Mouse (Mus musculus): ENCODE measurements around the gene Thsd4. TPM values are rescaled to one million over a fixed set of nuclear protein-coding genes. Genes with fewer than 3 reads are reported as not detected.

Gene Thsd4
- polyA plus RNA-seq (2015; fragmentation: Nextera tagmentation; extraction: Ambion mirVana) = 4.5 and 6.4 TPM in 2 replicates

DNA sequence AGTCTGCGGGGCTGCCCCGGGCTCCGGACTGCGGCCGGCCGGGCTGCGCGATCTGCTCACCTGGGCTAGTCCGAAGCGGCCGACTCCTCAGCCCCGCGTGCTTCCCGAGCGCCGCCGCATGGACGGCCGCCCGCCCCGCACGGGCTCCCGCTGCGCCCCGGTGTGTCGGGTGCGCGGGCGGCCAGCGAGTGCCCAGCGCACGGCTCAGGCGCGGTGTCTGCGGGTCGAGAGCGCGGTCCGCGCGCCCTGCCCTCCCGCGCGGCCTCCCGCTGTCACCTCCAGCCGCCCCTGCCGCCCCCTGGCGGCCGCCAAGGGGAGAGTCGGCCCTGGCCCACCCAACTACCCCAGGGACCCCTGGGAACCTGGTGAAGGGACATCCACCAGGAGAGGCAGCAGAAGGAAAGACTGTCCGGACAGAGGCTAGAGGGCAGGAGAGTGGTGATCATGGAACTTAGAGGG is at the start of gene Thsd4:
TSS of gene Thsd4 (minus strand) at position 241 of the 459 bp plus-strand sequence.
- H3K9ac ChIP-seq (ENCODE audit: low read depth, low read length) = peak within 1 kb of the TSS; percentile 69
- WGBS = under 1% methylated on average over 31 of the region's 51 CpGs
- no peak within 1 kb of the TSS for H3K27ac ChIP-seq (ENCODE audit: low read depth, low read length)
- 0 out of 2 replicates have a peak, but pooled peaks have one; percentile 31 for ATAC-seq
- H3K36me3 ChIP-seq (ENCODE audit: control insufficient read depth, insufficient read depth, low read length) = no peaks in the 10 kb centered on the region
- peaks cover 15% of the 10 kb centered on the region for H3K27me3 ChIP-seq (replicated peaks; ENCODE audit: control insufficient read depth, insufficient read depth, low read length)
- H3K4me1 ChIP-seq (ENCODE audit: control insufficient read depth, insufficient read depth, low read depth, low read length) = peaks cover 23% of the 10 kb centered on the region
- H3K4me2 ChIP-seq (ENCODE audit: low read length) = peak within 1 kb of the TSS; percentile 83
- H3K9me3 ChIP-seq (ENCODE audit: control insufficient read depth, low read length) = no peaks in the 10 kb centered on the region
- H3K4me3 ChIP-seq (ENCODE audit: low read length) = peak within 1 kb of the TSS; percentile 53

DNA sequence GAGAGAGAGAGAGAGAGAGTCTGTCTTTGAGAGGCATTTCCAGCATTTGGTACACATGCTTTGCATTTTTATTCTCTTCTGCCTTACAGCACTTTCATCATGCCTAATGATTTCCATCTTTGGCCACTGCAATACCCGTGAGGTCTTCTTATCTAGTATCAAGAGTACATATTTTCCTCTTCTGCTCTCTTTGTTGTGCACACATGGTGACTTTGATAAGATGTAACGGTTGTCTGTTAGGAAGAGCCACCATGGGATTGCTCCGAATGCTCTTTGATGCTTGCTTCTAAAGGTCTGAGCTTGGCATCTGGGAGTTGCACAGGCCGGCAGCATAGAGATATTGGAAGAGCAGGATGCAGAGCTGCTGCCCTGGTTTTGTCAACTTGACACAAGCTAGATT is 49.2 kb upstream of the Thsd4 start:
- H3K27ac ChIP-seq (ENCODE audit: low read depth, low read length) = no peak overlapping the region
- no peak overlapping the region for H3K4me3 ChIP-seq (ENCODE audit: low read length)
- no peaks in the 10 kb centered on the region for H3K4me1 ChIP-seq (ENCODE audit: control insufficient read depth, insufficient read depth, low read depth, low read length)
- WGBS = 81% methylated on average over 4 of the region's 4 CpGs
- ATAC-seq = no peak
- no peak overlapping the region for H3K4me2 ChIP-seq (ENCODE audit: low read length)
- H3K27me3 ChIP-seq (replicated peaks; ENCODE audit: control insufficient read depth, insufficient read depth, low read length) = no peaks in the 10 kb centered on the region
- H3K9ac ChIP-seq (ENCODE audit: low read depth, low read length) = no peak overlapping the region
- H3K9me3 ChIP-seq (ENCODE audit: control insufficient read depth, low read length) = no peaks in the 10 kb centered on the region
- H3K36me3 ChIP-seq (ENCODE audit: control insufficient read depth, insufficient read depth, low read length) = no peaks in the 10 kb centered on the region

GRCm38 (mm10) chr9:60569366-60569765 is 47.5 kb upstream of the Thsd4 start:
- H3K4me3 ChIP-seq (ENCODE audit: low read length) = no peak overlapping the region
- H3K9ac ChIP-seq (ENCODE audit: low read depth, low read length) = no peak overlapping the region
- H3K9me3 ChIP-seq (ENCODE audit: control insufficient read depth, low read length) = no peaks in the 10 kb centered on the region
- H3K4me1 ChIP-seq (ENCODE audit: control insufficient read depth, insufficient read depth, low read depth, low read length) = no peaks in the 10 kb centered on the region
- no peak overlapping the region for H3K4me2 ChIP-seq (ENCODE audit: low read length)
- WGBS = 54% methylated on average over 2 of the region's 2 CpGs
- no peaks in the 10 kb centered on the region for H3K36me3 ChIP-seq (ENCODE audit: control insufficient read depth, insufficient read depth, low read length)
- no peak for ATAC-seq
- H3K27ac ChIP-seq (ENCODE audit: low read depth, low read length) = no peak overlapping the region
- H3K27me3 ChIP-seq (replicated peaks; ENCODE audit: control insufficient read depth, insufficient read depth, low read length) = no peaks in the 10 kb centered on the region

DNA sequence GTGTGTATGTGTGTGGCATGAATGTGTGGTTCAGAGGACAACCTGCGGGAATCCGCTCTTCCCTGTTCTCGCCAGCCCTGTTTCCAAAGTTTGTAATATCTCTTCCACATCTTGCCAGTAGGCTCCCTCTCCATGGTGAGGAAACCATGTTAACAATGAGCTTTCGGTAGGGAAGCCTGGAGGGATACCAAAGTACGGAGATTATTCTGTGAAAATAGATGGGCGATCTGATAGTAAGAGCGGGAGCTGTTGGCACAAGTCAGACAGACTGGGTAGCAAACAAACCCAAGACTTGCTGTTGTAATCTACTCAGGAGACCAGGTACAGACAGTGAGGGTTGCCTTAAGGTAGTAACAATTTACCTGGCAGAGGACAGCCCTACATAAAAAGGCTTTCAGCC is 42.0 kb upstream of the Thsd4 start:
- Histone ChIP-seq H3K36me3 (ENCODE audit: control insufficient read depth, insufficient read depth, low read length) (no peaks in the 10 kb centered on the region), H3K27me3 (replicated peaks; ENCODE audit: control insufficient read depth, insufficient read depth, low read length) (no peaks in the 10 kb centered on the region), H3K4me2 (ENCODE audit: low read length) (no peak overlapping the region), H3K9ac (ENCODE audit: low read depth, low read length) (no peak overlapping the region), H3K27ac (ENCODE audit: low read depth, low read length) (no peak overlapping the region), H3K4me1 (ENCODE audit: control insufficient read depth, insufficient read depth, low read depth, low read length) (peaks cover 9% of the 10 kb centered on the region), H3K9me3 (ENCODE audit: control insufficient read depth, low read length) (no peaks in the 10 kb centered on the region), H3K4me3 (ENCODE audit: low read length) (no peak overlapping the region)
- ATAC-seq = no peak
- 92% methylated on average over 7 of the region's 7 CpGs for WGBS

GRCm38 (mm10) chr9:60562443-60563371 is 40.9 kb upstream of the Thsd4 start:
- 64% methylated on average over 20 of the region's 20 CpGs for WGBS
- no peak for ATAC-seq
- H3K27me3 ChIP-seq (replicated peaks; ENCODE audit: control insufficient read depth, insufficient read depth, low read length) = no peaks in the 10 kb centered on the region
- no peak overlapping the region for H3K27ac ChIP-seq (ENCODE audit: low read depth, low read length)
- no peaks in the 10 kb centered on the region for H3K36me3 ChIP-seq (ENCODE audit: control insufficient read depth, insufficient read depth, low read length)
- peaks cover 9% of the 10 kb centered on the region for H3K4me1 ChIP-seq (ENCODE audit: control insufficient read depth, insufficient read depth, low read depth, low read length)
- no peak overlapping the region for H3K9ac ChIP-seq (ENCODE audit: low read depth, low read length)
- H3K4me2 ChIP-seq (ENCODE audit: low read length) = no peak overlapping the region
- H3K4me3 ChIP-seq (ENCODE audit: low read length) = no peak overlapping the region
- H3K9me3 ChIP-seq (ENCODE audit: control insufficient read depth, low read length) = no peaks in the 10 kb centered on the region

DNA sequence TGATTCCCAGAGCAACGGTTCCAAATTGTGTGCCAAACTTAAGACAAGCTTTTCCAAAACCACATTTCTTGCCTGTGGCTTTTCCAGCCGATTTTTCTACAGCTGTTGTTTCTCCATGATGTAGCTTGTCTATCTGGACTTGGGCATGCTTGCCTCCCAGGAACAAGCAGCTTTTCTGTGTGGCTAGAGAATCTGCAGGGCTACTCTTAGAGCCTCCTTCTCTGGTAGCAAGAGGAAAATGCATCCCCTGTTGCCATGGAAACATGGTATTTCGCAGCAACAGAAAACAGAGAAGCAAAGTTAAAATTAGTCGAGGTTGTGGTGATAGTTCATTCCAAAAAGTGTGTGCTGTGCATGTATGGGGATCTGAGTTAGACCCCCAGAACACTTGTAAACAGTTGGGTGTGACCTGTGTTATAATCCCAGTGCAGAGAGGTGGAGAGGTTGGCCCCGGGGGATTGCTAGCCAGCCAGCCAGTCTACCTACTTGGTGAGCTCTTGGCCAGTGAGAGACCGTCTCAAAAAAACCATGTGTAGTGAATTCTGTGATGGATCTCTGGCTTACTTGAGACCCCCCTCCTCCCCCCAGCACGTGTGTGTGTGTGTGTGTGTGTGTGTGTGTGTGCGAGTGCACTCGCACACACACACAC is 39.9 kb upstream of the Thsd4 start:
- WGBS = 59% methylated on average over 9 of the region's 9 CpGs
- no peak overlapping the region for H3K4me2 ChIP-seq (ENCODE audit: low read length)
- no peak for ATAC-seq
- no peaks in the 10 kb centered on the region for H3K9me3 ChIP-seq (ENCODE audit: control insufficient read depth, low read length)
- H3K4me1 ChIP-seq (ENCODE audit: control insufficient read depth, insufficient read depth, low read depth, low read length) = peaks cover 9% of the 10 kb centered on the region
- no peak overlapping the region for H3K9ac ChIP-seq (ENCODE audit: low read depth, low read length)
- H3K4me3 ChIP-seq (ENCODE audit: low read length) = no peak overlapping the region
- H3K36me3 ChIP-seq (ENCODE audit: control insufficient read depth, insufficient read depth, low read length) = no peaks in the 10 kb centered on the region
- H3K27ac ChIP-seq (ENCODE audit: low read depth, low read length) = no peak overlapping the region
- no peaks in the 10 kb centered on the region for H3K27me3 ChIP-seq (replicated peaks; ENCODE audit: control insufficient read depth, insufficient read depth, low read length)

GRCm38 (mm10) chr9:60558507-60558906 is 36.7 kb upstream of the Thsd4 start:
- H3K27me3 ChIP-seq (replicated peaks; ENCODE audit: control insufficient read depth, insufficient read depth, low read length) = no peaks in the 10 kb centered on the region
- no peak overlapping the region for H3K4me2 ChIP-seq (ENCODE audit: low read length)
- H3K4me3 ChIP-seq (ENCODE audit: low read length) = no peak overlapping the region
- no peaks in the 10 kb centered on the region for H3K36me3 ChIP-seq (ENCODE audit: control insufficient read depth, insufficient read depth, low read length)
- peaks cover 9% of the 10 kb centered on the region for H3K4me1 ChIP-seq (ENCODE audit: control insufficient read depth, insufficient read depth, low read depth, low read length)
- H3K27ac ChIP-seq (ENCODE audit: low read depth, low read length) = no peak overlapping the region
- WGBS = 90% methylated on average over 3 of the region's 3 CpGs
- no peak for ATAC-seq
- no peak overlapping the region for H3K9ac ChIP-seq (ENCODE audit: low read depth, low read length)
- H3K9me3 ChIP-seq (ENCODE audit: control insufficient read depth, low read length) = no peaks in the 10 kb centered on the region

GRCm38 (mm10) chr9:60551238-60551637 is 29.4 kb upstream of the Thsd4 start:
- Histone ChIP-seq H3K9ac (ENCODE audit: low read depth, low read length) (no peak overlapping the region), H3K36me3 (ENCODE audit: control insufficient read depth, insufficient read depth, low read length) (no peaks in the 10 kb centered on the region), H3K27me3 (replicated peaks; ENCODE audit: control insufficient read depth, insufficient read depth, low read length) (no peaks in the 10 kb centered on the region), H3K9me3 (ENCODE audit: control insufficient read depth, low read length) (no peaks in the 10 kb centered on the region), H3K4me3 (ENCODE audit: low read length) (no peak overlapping the region), H3K27ac (ENCODE audit: low read depth, low read length) (no peak overlapping the region), H3K4me2 (ENCODE audit: low read length) (no peak overlapping the region), H3K4me1 (ENCODE audit: control insufficient read depth, insufficient read depth, low read depth, low read length) (no peaks in the 10 kb centered on the region)
- whole genome bisulfite sequencing = 87% methylated on average over 4 of the region's 4 CpGs
- ATAC-seq = no peak

DNA sequence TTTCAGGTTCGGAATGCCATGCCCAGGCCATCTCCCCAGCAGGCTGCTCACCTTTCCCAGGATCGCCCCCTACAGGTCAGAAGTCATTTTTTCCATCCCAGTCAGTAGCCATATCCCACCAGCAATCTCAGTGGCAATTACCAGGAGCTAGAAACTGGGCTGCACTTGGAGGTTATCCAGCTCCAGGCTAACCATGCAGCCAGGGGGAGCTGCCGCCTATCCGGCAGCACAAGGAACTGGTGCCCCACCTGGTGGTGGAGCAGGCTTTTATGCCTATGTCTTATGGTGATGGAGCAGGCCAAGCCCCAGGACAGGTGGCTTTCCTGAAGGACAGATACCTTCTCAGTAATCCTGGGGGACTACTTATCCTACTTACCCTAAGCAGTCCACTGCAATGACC is 26.3 kb upstream of the Thsd4 start:
- Histone ChIP-seq H3K4me2 (ENCODE audit: low read length) (no peak overlapping the region), H3K9me3 (ENCODE audit: control insufficient read depth, low read length) (no peaks in the 10 kb centered on the region), H3K4me3 (ENCODE audit: low read length) (no peak overlapping the region), H3K27me3 (replicated peaks; ENCODE audit: control insufficient read depth, insufficient read depth, low read length) (no peaks in the 10 kb centered on the region), H3K27ac (ENCODE audit: low read depth, low read length) (no peak overlapping the region), H3K4me1 (ENCODE audit: control insufficient read depth, insufficient read depth, low read depth, low read length) (no peaks in the 10 kb centered on the region), H3K9ac (ENCODE audit: low read depth, low read length) (no peak overlapping the region), H3K36me3 (ENCODE audit: control insufficient read depth, insufficient read depth, low read length) (no peaks in the 10 kb centered on the region)
- WGBS = 22% methylated on average over 4 of the region's 4 CpGs
- no peak for ATAC-seq
